Mouse (Mus musculus) urinary bladder, adult 18-20 months (tissue): ENCODE results near the gene A730071L15Rik.

ENCODE experiments used
- DNase-seq, 2 experiments: peaks; one replicate each; pipeline ENCODE4 v3.0.0; 2022; ENCODE audit warnings: low spot score in 2 of 2, mixed read lengths in 2 of 2

Gene A730071L15Rik

GRCm38 (mm10) chr11:6183246-6183645, 16.6 kb upstream of the A730071L15Rik start:
- no peak for DNase-seq

GRCm38 (mm10) chr11:6184202-6184935, 15.5 kb upstream of the A730071L15Rik start:
- DNase-seq: no peak

DNA sequence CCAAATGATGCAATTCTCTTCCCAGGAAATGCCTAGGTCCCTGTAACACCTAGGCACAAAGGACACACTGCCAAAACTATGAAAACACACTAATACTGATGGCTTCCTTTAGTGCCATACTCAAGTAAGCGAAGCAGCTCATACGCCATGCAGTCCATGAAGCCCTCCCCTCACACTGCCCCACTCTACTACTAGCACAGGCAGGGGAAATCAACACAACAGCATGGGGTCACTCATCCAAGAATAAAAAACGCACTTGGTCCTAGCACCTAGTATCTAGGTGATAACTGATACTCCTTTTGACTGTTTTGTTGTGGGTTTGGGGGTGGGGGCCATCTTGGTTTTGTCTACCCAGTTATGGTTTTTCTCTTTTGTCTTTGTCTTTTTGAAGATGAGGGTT, 12.4 kb upstream of the A730071L15Rik start:
- DNase-seq: no peak

GRCm38 (mm10) chr11:6187878-6188277, 12.0 kb upstream of the A730071L15Rik start:
- DNase-seq: peak; percentile 66 to 68

GRCm38 (mm10) chr11:6196780-6197179, 3.0 kb upstream of the A730071L15Rik start:
- DNase-seq: no peak

DNA sequence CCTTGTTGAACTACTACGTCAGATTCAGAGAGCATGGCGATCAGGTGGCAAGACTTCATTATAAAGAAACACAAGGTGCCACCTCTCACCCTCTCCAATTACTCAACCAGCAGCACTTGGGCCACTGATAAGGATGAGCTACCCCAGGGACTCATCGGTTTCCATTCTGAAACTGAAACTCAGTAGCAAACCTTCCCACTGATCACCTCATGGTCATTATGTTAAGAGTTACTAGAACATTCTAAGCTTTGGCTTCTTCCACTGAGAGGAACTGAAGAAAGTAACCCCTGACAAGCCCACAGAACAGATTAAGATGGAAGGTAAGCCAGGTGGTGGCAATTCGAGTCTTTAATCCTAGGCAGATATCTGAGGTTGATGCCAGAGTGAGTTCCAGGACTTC, 1.4 kb upstream of the A730071L15Rik start:
- DNase-seq: no peak

GRCm38 (mm10) chr11:6200087-6200569, 299 bp downstream of the A730071L15Rik start, which contains the start of gene Nudcd3:
Gene Nudcd3, minus strand, starts transcription at chr11:6200415.
- peak; percentile 82 to 85 for DNase-seq

DNA sequence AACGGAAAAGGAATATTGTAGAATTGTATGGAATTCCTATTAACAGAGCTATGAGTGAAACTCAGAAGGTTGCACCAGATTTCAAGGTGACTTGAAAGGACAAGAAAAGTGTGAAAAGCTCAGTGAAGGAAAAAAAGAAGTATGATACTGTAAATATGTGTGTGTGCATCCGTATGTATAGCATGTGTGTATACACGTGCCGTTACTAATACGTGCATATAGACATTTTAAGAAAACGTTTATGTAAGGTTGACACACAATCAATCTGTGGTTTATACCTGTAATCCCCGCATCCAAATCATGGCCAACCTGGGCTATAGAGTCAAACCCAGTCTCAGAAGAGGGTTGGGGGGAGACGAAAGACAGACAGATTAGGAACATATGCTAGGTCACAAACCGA, 741 bp downstream of the A730071L15Rik start:
- DNase-seq: no peak

DNA sequence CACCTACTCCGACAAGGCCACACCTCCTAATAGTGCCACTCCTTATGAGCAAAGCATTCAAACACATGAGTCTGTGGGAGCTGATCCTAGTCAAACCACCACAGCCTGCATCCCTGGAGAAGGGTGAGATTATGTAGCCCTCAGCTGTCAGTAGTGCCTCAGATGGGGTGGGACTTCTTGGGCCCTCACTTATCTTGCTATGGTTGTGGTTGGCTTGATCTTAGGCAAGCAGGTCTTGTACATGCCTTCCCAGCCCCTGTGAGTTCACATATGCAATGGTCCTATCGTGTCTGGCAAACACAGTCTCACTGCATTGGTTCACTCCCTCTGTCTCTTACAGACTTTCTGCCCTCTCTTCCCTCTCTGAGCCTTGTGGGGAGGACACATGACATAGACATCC, 7.3 kb downstream of the A730071L15Rik start:
- no peak for DNase-seq

DNA sequence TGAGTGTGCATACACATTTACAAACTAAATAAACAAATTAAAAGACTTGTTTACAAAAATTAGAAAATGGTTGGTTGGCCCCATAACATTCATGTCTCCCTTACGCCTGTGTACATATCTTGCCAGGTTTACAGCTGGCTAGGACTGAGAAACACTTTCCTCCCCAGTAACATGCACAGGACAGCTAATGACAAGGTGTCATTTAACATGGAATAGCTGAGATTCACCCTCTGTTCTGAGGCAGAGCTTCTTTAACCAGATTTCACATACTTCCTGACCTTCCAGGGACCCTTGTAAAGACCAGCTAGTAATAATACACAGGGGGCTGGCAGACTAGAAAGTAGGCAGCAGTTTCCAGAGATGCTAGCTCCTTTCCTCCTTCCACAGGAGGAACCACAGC, 8.3 kb downstream of the A730071L15Rik start:
- no peak for DNase-seq

GRCm38 (mm10) chr11:6216834-6217233, 17.0 kb downstream of the A730071L15Rik start:
- no peak for DNase-seq

- DNase-seq: no peak
These were observed 18.5 kb downstream of the A730071L15Rik start for GRCm38 (mm10) chr11:6218189-6218896.

GRCm38 (mm10) chr11:6219967-6220366, 20.1 kb downstream of the A730071L15Rik start:
- no peak for DNase-seq

GRCm38 (mm10) chr11:6222187-6222586, 22.4 kb downstream of the A730071L15Rik start:
- DNase-seq: no peak

- DNase-seq: no peak
These were observed 24.9 kb downstream of the A730071L15Rik start for GRCm38 (mm10) chr11:6224541-6225229.

- DNase-seq: no peak
These were observed 30.2 kb downstream of the A730071L15Rik start, which contains the start of gene Npc1l1 for GRCm38 (mm10) chr11:6230012-6230411. Gene Npc1l1, minus strand, starts transcription at chr11:6230143.

- DNase-seq: no peak
These were observed 33.2 kb downstream of the A730071L15Rik start for GRCm38 (mm10) chr11:6233025-6233424.

- no peak for DNase-seq
These were observed 44.9 kb downstream of the A730071L15Rik start for GRCm38 (mm10) chr11:6244707-6245106.
